Mouse (Mus musculus) thymus, postnatal 10 days (tissue): Measurements from ENCODE around the gene Slc10a6.

ENCODE experiments used
- DNase-seq, 2 experiments: peaks; one replicate each; pipeline ENCODE4 v3.0.0; 2021; ENCODE audit warnings: low spot score in 2 of 2

The Slc10a6 gene

GRCm38 (mm10) chr5:103629111-103629764 lies at the start of gene Slc10a6:
TSS of gene Slc10a6 (minus strand) at chr5:103629403.
- DNase-seq, result no peak

GRCm38 (mm10) chr5:103678974-103679373 lies 49.8 kb upstream of the Slc10a6 start:
- DNase-seq, result no peak

GRCm38 (mm10) chr5:103677894-103678293 lies 48.7 kb upstream of the Slc10a6 start:
- no peak for DNase-seq

GRCm38 (mm10) chr5:103676289-103676881 lies 47.2 kb upstream of the Slc10a6 start:
- DNase-seq, result no peak

GRCm38 (mm10) chr5:103674482-103674881 lies 45.3 kb upstream of the Slc10a6 start:
- DNase-seq, result no peak

- DNase-seq, result no peak
Observed at GRCm38 (mm10) chr5:103673611-103674010, 44.4 kb upstream of the Slc10a6 start.

- no peak for DNase-seq
Observed at GRCm38 (mm10) chr5:103671858-103672257, 42.7 kb upstream of the Slc10a6 start.

GRCm38 (mm10) chr5:103665876-103666275 lies 36.7 kb upstream of the Slc10a6 start:
- DNase-seq, result no peak

- no peak for DNase-seq
Observed at GRCm38 (mm10) chr5:103664932-103665331, 35.7 kb upstream of the Slc10a6 start.

- DNase-seq, result peak in 1 of 2 experiments; percentile 50
Observed at GRCm38 (mm10) chr5:103659571-103659970, 30.4 kb upstream of the Slc10a6 start.

GRCm38 (mm10) chr5:103658921-103659320 lies 29.7 kb upstream of the Slc10a6 start:
- DNase-seq, result no peak

- DNase-seq, result peak; percentile 70 to 88
Observed at GRCm38 (mm10) chr5:103655346-103656118, 26.3 kb upstream of the Slc10a6 start, which contains the start of gene 1700016H13Rik. TSS of gene 1700016H13Rik (minus strand) at chr5:103656010.

- DNase-seq, result no peak
Observed at GRCm38 (mm10) chr5:103654780-103655179, 25.6 kb upstream of the Slc10a6 start.

GRCm38 (mm10) chr5:103654225-103654624 lies 25.0 kb upstream of the Slc10a6 start:
- peak; percentile 15 to 48 for DNase-seq

- DNase-seq, result no peak
Observed at GRCm38 (mm10) chr5:103647320-103647719, 18.1 kb upstream of the Slc10a6 start.

- no peak for DNase-seq
Observed at GRCm38 (mm10) chr5:103644167-103644566, 15.0 kb upstream of the Slc10a6 start.

- DNase-seq, result no peak
Observed at GRCm38 (mm10) chr5:103637162-103637561, 8.0 kb upstream of the Slc10a6 start.

GRCm38 (mm10) chr5:103629854-103630580 lies 814 bp upstream of the Slc10a6 start:
- no peak for DNase-seq

GRCm38 (mm10) chr5:103628499-103628898 lies 704 bp downstream of the Slc10a6 start:
- no peak for DNase-seq

- DNase-seq, result no peak
Observed at GRCm38 (mm10) chr5:103624831-103625230, 4.4 kb downstream of the Slc10a6 start.

GRCm38 (mm10) chr5:103622321-103622720 lies 6.9 kb downstream of the Slc10a6 start:
- DNase-seq, result no peak
